In genomic region chr3:108134701-108135100, GRCm38 (mm10) we compare ENCODE assay signal across 10 mouse cellular contexts. TPM values are rescaled to one million over a fixed set of nuclear protein-coding genes. Genes with fewer than 3 reads are reported as not detected.
DNase-seq lines count a peak whose midpoint lies in the region; ATAC-seq and TF ChIP-seq lines count a peak whose summit lies in the region.
"Had no signal": no experiment of that assay in that cellular context is flagged by ENCODE, and none has a peak within 500 bp of the region (broad histone marks: within the 10 kb centered on the region; RNA-seq: fewer than 3 reads in every experiment).

No protein-coding gene starts in this region.

- no peak overlapping the region for H3K27ac ChIP-seq in heart, embryonic 11.5 days (ENCODE audit: low read depth, low read length)
- H3K27ac ChIP-seq in hindbrain, embryonic 12.5 days = no peak overlapping the region
- H3K27ac ChIP-seq in midbrain, embryonic 16.5 days (ENCODE audit: low read length) = 0 out of 2 replicates have a peak overlapping the region, but pooled peaks have one; percentile 17
- H3K27ac ChIP-seq in intestine, embryonic 15.5 days = no peak overlapping the region

- CTCF ChIA-PET in Patski (lab: Charles Lee) = interaction anchor here (0.8 to 2.2 kb wide), 7 partner anchors 11 to 195 kb away, joined by 3 to 5 read pairs (median 4); partner anchors contain the start of gene Gnai3

- peaks cover 34% of the 10 kb centered on the region for H3K4me1 ChIP-seq in heart, embryonic 11.5 days (ENCODE audit: control insufficient read depth, insufficient read depth, low read length)
- peaks cover 10% of the 10 kb centered on the region for H3K4me1 ChIP-seq in hindbrain, embryonic 12.5 days
- H3K4me1 ChIP-seq in midbrain, embryonic 16.5 days (ENCODE audit: control insufficient read depth, insufficient read depth, low read length) = peaks cover 9% of the 10 kb centered on the region
- peaks cover 14% of the 10 kb centered on the region for H3K4me1 ChIP-seq in intestine, embryonic 15.5 days (replicated peaks)

- H3K27me3 ChIP-seq in heart, embryonic 11.5 days (ENCODE audit: control insufficient read depth, insufficient read depth, low read length) = no peaks in the 10 kb centered on the region
- H3K27me3 ChIP-seq in Patski = no peaks in the 10 kb centered on the region
- no peaks in the 10 kb centered on the region for H3K27me3 ChIP-seq in hindbrain, embryonic 12.5 days
- H3K27me3 ChIP-seq in midbrain, embryonic 16.5 days (ENCODE audit: control insufficient read depth, insufficient read depth, low read depth, low read length) = no peaks in the 10 kb centered on the region
- no peaks in the 10 kb centered on the region for H3K27me3 ChIP-seq in intestine, embryonic 15.5 days (replicated peaks)

- H3K36me3 ChIP-seq in heart, embryonic 11.5 days (ENCODE audit: control insufficient read depth, insufficient read depth, low read length) = no peaks in the 10 kb centered on the region
- H3K36me3 ChIP-seq in hindbrain, embryonic 12.5 days = no peaks in the 10 kb centered on the region
- H3K36me3 ChIP-seq in midbrain, embryonic 16.5 days (ENCODE audit: control insufficient read depth, insufficient read depth, low read length) = no peaks in the 10 kb centered on the region
- H3K36me3 ChIP-seq in intestine, embryonic 15.5 days = no peaks in the 10 kb centered on the region; the same call in 1 of the 2 replicates

- in situ Hi-C loops in Patski (cut with MboI; ENCODE audit: low pct_unique_long_range_greater_than_20kb) = no loop called here

- H3K9ac ChIP-seq in heart, embryonic 11.5 days (ENCODE audit: low read depth, low read length) = no peak overlapping the region
- no peak overlapping the region for H3K9ac ChIP-seq in hindbrain, embryonic 12.5 days
- H3K9ac ChIP-seq in midbrain, embryonic 16.5 days (ENCODE audit: low read depth, low read length) = no peak overlapping the region
- H3K9ac ChIP-seq in intestine, embryonic 15.5 days = no peak overlapping the region

- 69% methylated on average over 11 of the region's 11 CpGs for WGBS in heart, embryonic 11.5 days (ENCODE audit: insufficient replicate concordance)
- WGBS in hindbrain, embryonic 12.5 days = 64% methylated on average over 11 of the region's 11 CpGs
- WGBS in midbrain, embryonic 16.5 days = 55% methylated on average over 11 of the region's 11 CpGs
- WGBS in intestine, embryonic 15.5 days = 83% methylated on average over 11 of the region's 11 CpGs

- ATAC-seq in heart, embryonic 11.5 days (replicated peaks; ENCODE audit: insufficient number of reproducible peaks, low FRiP score, low TSS enrichment) = no peak; the same call in 1 of the 2 replicates
- peak; percentile 57 for ATAC-seq in Patski
- ATAC-seq in hindbrain, embryonic 12.5 days (ENCODE audit: low FRiP score) = 0 out of 2 replicates have a peak, but pooled peaks have one; percentile 50
- ATAC-seq in midbrain, embryonic 16.5 days = no peak
- no peak for ATAC-seq in intestine, embryonic 15.5 days

- H3K4me2 ChIP-seq in heart, embryonic 11.5 days = no peak overlapping the region
- no peak overlapping the region for H3K4me2 ChIP-seq in hindbrain, embryonic 12.5 days (replicated peaks)
- peak overlapping the region; percentile 12; the same call in 1 of the 2 replicates for H3K4me2 ChIP-seq in midbrain, embryonic 16.5 days (ENCODE audit: low read length)
- H3K4me2 ChIP-seq in intestine, embryonic 15.5 days (replicated peaks) = no peak overlapping the region

- H3K9me3 ChIP-seq in heart, embryonic 11.5 days (replicated peaks; ENCODE audit: control insufficient read depth, low read length) = no peaks in the 10 kb centered on the region
- H3K9me3 ChIP-seq in hindbrain, embryonic 12.5 days (replicated peaks) = no peaks in the 10 kb centered on the region
- no peaks in the 10 kb centered on the region for H3K9me3 ChIP-seq in midbrain, embryonic 16.5 days (replicated peaks; ENCODE audit: control insufficient read depth, low read length, poor library complexity, severe bottlenecking)
- no peaks in the 10 kb centered on the region for H3K9me3 ChIP-seq in intestine, embryonic 15.5 days

- no peak for TF ChIP-seq CTCF in Patski (IDR thresholded peaks at IDR 0.05)

- H3K4me3 ChIP-seq in heart, embryonic 11.5 days (ENCODE audit: low read depth, low read length) = no peak overlapping the region
- no peak overlapping the region for H3K4me3 ChIP-seq in hindbrain, embryonic 12.5 days
- H3K4me3 ChIP-seq in midbrain, embryonic 16.5 days (ENCODE audit: low read depth, low read length) = no peak overlapping the region
- no peak overlapping the region for H3K4me3 ChIP-seq in intestine, embryonic 15.5 days (replicated peaks)

- peak; percentile 94 for DNase-seq in heart, adult 11 months
- DNase-seq in Patski (ENCODE audit: low read depth, low spot score) = no peak
- no peak for DNase-seq in cerebellum, postnatal 10 days
- no peak for DNase-seq in embryo, embryonic 10 days (ENCODE audit: low spot score)
- DNase-seq: cerebellum, adult 9-10 months; gastrocnemius, postnatal 10 days had no signal

- POLR2A ChIA-PET in Patski (lab: Charles Lee) = interaction anchor here (1.4 to 2.6 kb wide), 2 partner anchors 8 to 11 kb away, joined by 5 to 11 read pairs; partner anchors contain the start of gene Gnai3

RNA-seq across cellular contexts. Expression of gene Gnai3, which starts 11.2 kb away (rescaled TPM):
- 91.3 and 102 TPM in 2 replicates for polyA plus RNA-seq in heart, embryonic 11.5 days (2014; fragmentation: Nextera tagmentation; extraction: Ambion mirVana)
- polyA plus RNA-seq in Patski (2021) = 136 TPM
- 193 and 201 TPM in 2 replicates for polyA plus RNA-seq in hindbrain, embryonic 12.5 days (2016; fragmentation: Nextera tagmentation; extraction: Ambion mirVana)
- 115 and 125 TPM in 2 replicates for polyA plus RNA-seq in midbrain, embryonic 16.5 days (2015; fragmentation: Nextera tagmentation; extraction: Ambion mirVana)
- polyA plus RNA-seq in intestine, embryonic 15.5 days (2015; fragmentation: Nextera tagmentation; extraction: Ambion mirVana) = 165 and 183 TPM in 2 replicates

RNA-seq across cellular contexts. Expression of gene Gpr61, which starts 20.0 kb away (rescaled TPM):
- polyA plus RNA-seq in heart, embryonic 11.5 days (2014; fragmentation: Nextera tagmentation; extraction: Ambion mirVana) = 0.13 and 0.16 TPM in 2 replicates
- polyA plus RNA-seq in Patski (2021) = 0.04 TPM
- polyA plus RNA-seq in hindbrain, embryonic 12.5 days (2016; fragmentation: Nextera tagmentation; extraction: Ambion mirVana) = 0.72 and 1.2 TPM in 2 replicates
- polyA plus RNA-seq in midbrain, embryonic 16.5 days (2015; fragmentation: Nextera tagmentation; extraction: Ambion mirVana) = 6.1 and 8.3 TPM in 2 replicates
- polyA plus RNA-seq in intestine, embryonic 15.5 days (2015; fragmentation: Nextera tagmentation; extraction: Ambion mirVana) = 0.15 and 0.21 TPM in 2 replicates

RNA-seq across cellular contexts. Expression of gene Gnat2, which starts 42.1 kb away (rescaled TPM):
- polyA plus RNA-seq in heart, embryonic 11.5 days (2014; fragmentation: Nextera tagmentation; extraction: Ambion mirVana) = 1.1 and 1.3 TPM in 2 replicates
- 2.7 TPM for polyA plus RNA-seq in Patski (2021)
- 0.33 and 0.37 TPM in 2 replicates for polyA plus RNA-seq in hindbrain, embryonic 12.5 days (2016; fragmentation: Nextera tagmentation; extraction: Ambion mirVana)
- 0.15 and 0.19 TPM in 2 replicates for polyA plus RNA-seq in midbrain, embryonic 16.5 days (2015; fragmentation: Nextera tagmentation; extraction: Ambion mirVana)
- polyA plus RNA-seq in intestine, embryonic 15.5 days (2015; fragmentation: Nextera tagmentation; extraction: Ambion mirVana) = 1.9 and 2.8 TPM in 2 replicates

RNA-seq across cellular contexts. Expression of gene Ampd2, which starts 48.2 kb away (rescaled TPM):
- 30.6 and 32.1 TPM in 2 replicates for polyA plus RNA-seq in heart, embryonic 11.5 days (2014; fragmentation: Nextera tagmentation; extraction: Ambion mirVana)
- 78.2 TPM for polyA plus RNA-seq in Patski (2021)
- 46.5 and 50.2 TPM in 2 replicates for polyA plus RNA-seq in hindbrain, embryonic 12.5 days (2016; fragmentation: Nextera tagmentation; extraction: Ambion mirVana)
- polyA plus RNA-seq in midbrain, embryonic 16.5 days (2015; fragmentation: Nextera tagmentation; extraction: Ambion mirVana) = 71.2 and 72.4 TPM in 2 replicates
- 49.9 and 53.6 TPM in 2 replicates for polyA plus RNA-seq in intestine, embryonic 15.5 days (2015; fragmentation: Nextera tagmentation; extraction: Ambion mirVana)

RNA-seq across cellular contexts. Expression of gene Amigo1, which starts 51.4 kb away (rescaled TPM):
- polyA plus RNA-seq in heart, embryonic 11.5 days (2014; fragmentation: Nextera tagmentation; extraction: Ambion mirVana) = 1.3 and 1.9 TPM in 2 replicates
- 16.6 TPM for polyA plus RNA-seq in Patski (2021)
- polyA plus RNA-seq in hindbrain, embryonic 12.5 days (2016; fragmentation: Nextera tagmentation; extraction: Ambion mirVana) = 10.7 and 13.1 TPM in 2 replicates
- 11.8 and 12.6 TPM in 2 replicates for polyA plus RNA-seq in midbrain, embryonic 16.5 days (2015; fragmentation: Nextera tagmentation; extraction: Ambion mirVana)
- polyA plus RNA-seq in intestine, embryonic 15.5 days (2015; fragmentation: Nextera tagmentation; extraction: Ambion mirVana) = 3.9 and 4.4 TPM in 2 replicates

Comparison
In these comparisons a context has a peak if more than half of its experiments do, and no peak if none do; other contexts are left out.
1. ATAC-seq: peak in Patski (single experiment) and hindbrain, embryonic 12.5 days (single experiment); none in heart, embryonic 11.5 days (single experiment), midbrain, embryonic 16.5 days (single experiment) and intestine, embryonic 15.5 days (single experiment).